Mouse (Mus musculus) E14TG2a.4 (cell line): ENCODE measurements around the gene Pde4d.

Source experiments
- CTCF ChIP-seq: conservative IDR thresholded peaks from 2 replicates; pipeline ENCODE4 v1.5.1; 2014; ENCODE audit warnings: low read length
- POU5F1 ChIP-seq: IDR thresholded peaks from 2 replicates; pipeline ENCODE4 v1.6.1; 2014; ENCODE audit warnings: low read length, borderline replicate concordance

DNA sequence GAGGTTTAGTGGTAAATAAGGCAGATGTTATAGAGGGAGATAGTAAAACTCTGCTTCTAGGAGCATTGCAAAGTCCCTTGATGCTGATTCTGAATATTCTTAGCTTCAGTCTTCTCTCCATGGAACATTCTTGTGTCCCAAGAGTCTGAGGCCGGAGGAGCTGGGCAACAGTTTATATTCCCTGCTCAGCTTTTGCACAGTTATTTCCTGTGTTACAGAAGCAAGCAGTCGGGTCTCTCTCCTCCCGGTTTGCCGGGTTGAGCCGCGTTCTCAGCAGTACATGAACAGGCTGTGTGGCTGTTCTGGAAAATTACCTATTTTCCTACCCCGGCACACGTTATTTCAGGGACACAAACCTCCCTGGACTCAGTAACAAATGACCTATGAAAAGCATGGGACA, 48.0 kb downstream of the Pde4d start:
- no peak for TF ChIP-seq CTCF
- no peak for TF ChIP-seq POU5F1
